ENCODE assay signal across 10 mouse cellular contexts in the genomic region with DNA sequence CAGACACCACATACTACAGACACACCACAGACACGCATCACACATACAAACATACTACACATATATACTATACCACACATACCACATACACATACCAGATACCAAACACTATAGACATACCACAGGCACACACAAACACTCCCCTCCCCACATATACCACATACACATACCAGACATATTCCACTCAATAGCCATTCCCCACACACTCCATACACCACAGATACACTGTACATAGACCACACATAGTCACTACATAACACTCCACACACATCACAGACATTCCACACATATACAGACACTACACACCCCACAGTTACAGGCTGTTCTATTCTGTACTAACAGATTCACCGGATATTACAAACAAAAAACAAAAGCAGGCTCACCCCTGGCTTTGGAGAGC. TPM values are rescaled to one million over a fixed set of nuclear protein-coding genes. Genes with fewer than 3 reads are reported as not detected.
DNase-seq lines count a peak whose midpoint lies in the region; ATAC-seq and TF ChIP-seq lines count a peak whose summit lies in the region.
"Had no signal": no experiment of that assay in that cellular context is flagged by ENCODE, and none has a peak within 500 bp of the region (broad histone marks: within the 10 kb centered on the region; RNA-seq: fewer than 3 reads in every experiment).

No protein-coding gene starts in this region.

- H3K9ac ChIP-seq in heart, adult 2 months (ENCODE audit: low read depth, low read length), result peak overlapping the region; percentile 93
- H3K9ac ChIP-seq in forebrain, embryonic 16.5 days (replicated peaks; ENCODE audit: low read depth, low read length), result peak overlapping the region; percentile 32

- H3K9me3 ChIP-seq in forebrain, embryonic 16.5 days (ENCODE audit: control insufficient read depth, low read length), result no peaks in the 10 kb centered on the region

- no peaks in the 10 kb centered on the region; the same call in 1 of the 2 replicates for H3K27me3 ChIP-seq in heart, adult 2 months (ENCODE audit: control insufficient read depth, insufficient read depth, low read length)
- 0 out of 2 replicates have a peak, but pooled peaks cover 2% of the 10 kb centered on the region for H3K27me3 ChIP-seq in forebrain, embryonic 16.5 days (replicated peaks; ENCODE audit: control insufficient read depth, insufficient read depth, low read length)

- TF ChIP-seq EP300 in heart, adult 2 months (IDR thresholded peaks at IDR 0.05; ENCODE audit: insufficient read depth, low read depth, low read length), result no peak

- intact Hi-C loops in heart, adult 2 months (cut with DNase I), result loop anchor here (2.0 to 10.0 kb wide), 3 partner anchors 142 to 389 kb away; no protein-coding TSS in a partner anchor

- H3K36me3 ChIP-seq in heart, adult 2 months (ENCODE audit: control insufficient read depth, insufficient read depth, low read length), result peaks cover 40% of the 10 kb centered on the region
- H3K36me3 ChIP-seq in forebrain, embryonic 16.5 days (ENCODE audit: control insufficient read depth, insufficient read depth), result no peaks in the 10 kb centered on the region

- WGBS in heart, adult 2 months, result 17% methylated on average over 2 of the region's 2 CpGs
- 85% methylated on average over 2 of the region's 2 CpGs for WGBS in forebrain, embryonic 16.5 days

- ATAC-seq in forebrain, embryonic 16.5 days, result no peak
- ATAC-seq in megakaryocyte progenitor cell, adult 5-6 weeks (replicated peaks; ENCODE audit: poor library complexity), result no peak

- H3K4me1 ChIP-seq in heart, adult 2 months (ENCODE audit: control insufficient read depth, insufficient read depth, low read length), result peaks cover 11% of the 10 kb centered on the region
- peaks cover 23% of the 10 kb centered on the region for H3K4me1 ChIP-seq in forebrain, embryonic 16.5 days (replicated peaks; ENCODE audit: control insufficient read depth, insufficient read depth, low read length)

- no peak for TF ChIP-seq POLR2A in heart, adult 2 months (IDR thresholded peaks at IDR 0.05; ENCODE audit: insufficient read depth, low read depth, low read length)

- TF ChIP-seq CTCF in heart, adult 2 months (IDR thresholded peaks at IDR 0.05), result no peak

- H3K27ac ChIP-seq in heart, adult 2 months, result peak overlapping the region; percentile 99
- H3K27ac ChIP-seq in forebrain, embryonic 16.5 days (ENCODE audit: low read length), result no peak overlapping the region

- DNase-seq in heart, adult 2 months, result no peak
- DNase-seq in heart, adult 18-20 months, result no peak
- peak; percentile 14 for DNase-seq in 3134 (ENCODE audit: extremely low read depth, insufficient read length, low spot score)
- peak; percentile 43 for DNase-seq in lung, postnatal 25 days (ENCODE audit: low spot score)
- no peak for DNase-seq in spleen, adult 12 weeks (ENCODE audit: low spot score)
- DNase-seq in embryo, embryonic 10 days (ENCODE audit: low spot score), result no peak
- DNase-seq: embryo, embryonic 11 days; kidney, adult 18-20 months had no signal

- peak overlapping the region; percentile 61 for H3K4me2 ChIP-seq in forebrain, embryonic 16.5 days (ENCODE audit: low read length)

- H3K79me2 ChIP-seq in heart, adult 2 months (replicated peaks; ENCODE audit: control insufficient read depth, insufficient read depth, low read length), result peaks cover 22% of the 10 kb centered on the region

- H3K4me3 ChIP-seq in heart, adult 2 months, result peak overlapping the region; percentile 78
- peak overlapping the region; percentile 45 for H3K4me3 ChIP-seq in forebrain, embryonic 16.5 days (replicated peaks; ENCODE audit: low read length)

RNA-seq across cellular contexts. Expression of gene Sptbn1, which starts 2.3 kb away (rescaled TPM):
- total RNA-seq in heart, adult 2 months (2021), result 100 to 1,000 TPM; 509 to 570 TPM
- 169 and 246 TPM in 2 replicates for polyA plus RNA-seq in heart, adult 2 months (2012; rRNA removed)
- total RNA-seq in heart, adult 18-20 months (2021), result 100 to 1,000 TPM; 523 to 532 TPM
- 149 and 159 TPM in 2 replicates for polyA plus RNA-seq in forebrain, embryonic 16.5 days (2015; fragmentation: Nextera tagmentation; extraction: Ambion mirVana)
- 108 TPM in 2 replicates for total RNA-seq in megakaryocyte progenitor cell, adult 5-6 weeks (2015)
- total RNA-seq in megakaryocyte progenitor cell, adult 5-6 weeks (2017), result 127 and 141 TPM in 2 replicates

Comparison
In these comparisons a context has a peak if more than half of its experiments do, and no peak if none do; other contexts are left out.
1. DNase-seq: peak in 3134 (single experiment) and lung, postnatal 25 days (single experiment); none in heart, adult 2 months (0 of 2), heart, adult 18-20 months (0 of 2), spleen, adult 12 weeks (single experiment) and embryo, embryonic 10 days (single experiment).